Mouse (Mus musculus) forebrain, postnatal 0 days (tissue): ENCODE results near the gene Top3a. TPM values are rescaled to one million over a fixed set of nuclear protein-coding genes. Genes with fewer than 3 reads are reported as not detected.

ENCODE experiments used
- ATAC-seq: fragments of 200-750 bp; cut with Nextera tagmentation; 2 replicates; pipeline ENCODE4 v1.8.0; 2017; ENCODE audit warnings: mild to moderate bottlenecking, moderate library complexity
- DNase-seq: peaks from one replicate; pipeline ENCODE4 v3.0.0-alpha.2; 2015
- H3K27ac ChIP-seq: fragments of 300-500 bp; sonication (generic); 2 replicates; pipeline ENCODE4 v1.5.1; 2014; ENCODE audit warnings: low read depth, mild to moderate bottlenecking, antibody characterized with exemption, low read length, moderate library complexity, mixed read lengths
- H3K27me3 ChIP-seq: fragments of 300-500 bp; sonication (generic); 2 replicates; pipeline ENCODE4 v1.6.1; 2014; ENCODE audit warnings: mild to moderate bottlenecking, low read length, mixed read lengths; ENCODE audit not compliant: insufficient read depth
- H3K36me3 ChIP-seq: fragments of 300-500 bp; sonication (generic); 2 replicates; pipeline ENCODE4 v1.6.1; 2014; ENCODE audit warnings: mild to moderate bottlenecking, moderate library complexity; ENCODE audit not compliant: insufficient read depth
- H3K4me1 ChIP-seq: fragments of 300-500 bp; sonication (generic); 2 replicates; pipeline ENCODE4 v1.6.1; 2014; ENCODE audit warnings: antibody characterized with exemption; ENCODE audit not compliant: insufficient read depth
- H3K4me2 ChIP-seq: fragments of 300-500 bp; sonication (generic); 2 replicates; pipeline ENCODE4 v1.6.1; 2014; ENCODE audit warnings: low read depth, mild to moderate bottlenecking, moderate library complexity
- H3K4me3 ChIP-seq: fragments of 300-500 bp; sonication (generic); 2 replicates; pipeline ENCODE4 v1.5.1; 2014; ENCODE audit warnings: low read depth, low read length, mixed read lengths
- H3K9ac ChIP-seq: fragments of 300-500 bp; sonication (generic); 2 replicates; pipeline ENCODE4 v1.6.1; 2014; ENCODE audit warnings: mild to moderate bottlenecking
- H3K9me3 ChIP-seq: fragments of 300-500 bp; sonication (generic); 2 replicates; pipeline ENCODE4 v1.6.1; 2016; ENCODE audit warnings: low read length
- CTCF ChIP-seq: sonication (generic); IDR thresholded peaks from 2 replicates; pipeline ENCODE4 v1.5.1; 2016; ENCODE audit warnings: antibody characterized with exemption, control low read depth, low read depth
- WGBS: fragments of 180-500 bp; shearing (Covaris S2); extraction: QIAGEN DNeasy Blood & Tissue Kit; methylation state at CpG from one replicate; pipeline ENCODE4 v1.1.7; 2014; 5-methylcytosine and 5-hydroxymethylcytosine counted together
- microRNA-seq, 2 experiments: library from miRNA; unstranded; fragments of <30 nt; microRNA quantifications; one replicate each; pipeline ENCODE4; 2016
- polyA plus RNA-seq: library from polyadenylated mRNA; unstranded; fragments of >200 nt; fragmentation: Nextera tagmentation; extraction: Ambion mirVana; gene quantifications from 2 replicates; pipeline ENCODE4 v1.2.1, GENCODE M21; 2015
- total RNA-seq: library from RNA; depleted of rRNA; stranded (reverse); fragments of >200 nt; gene quantifications from 2 replicates; pipeline ENCODE4 v1.2.3, GENCODE M21; 2014; rRNA removed

Top3a gene
- total and polyA plus RNA-seq, 2 experiments from 2014 or later, result 3.9 to 11.5 TPM

GRCm38 (mm10) chr11:60700320-60701185 lies 76.6 kb downstream of the Top3a start:
- Histone ChIP-seq H3K9ac (peak overlapping the region; percentile 78), H3K27me3 (no peaks in the 10 kb centered on the region), H3K27ac (0 out of 2 replicates have a peak overlapping the region, but pooled peaks have one; percentile 81), H3K36me3 (peaks cover 13% of the 10 kb centered on the region; the same call in 1 of the 2 replicates), H3K9me3 (no peaks in the 10 kb centered on the region), H3K4me3 (peak overlapping the region; percentile 90), H3K4me1 (peaks cover 18% of the 10 kb centered on the region), H3K4me2 (peak overlapping the region; percentile 86)
- DNase-seq, result no peak
- WGBS, result 20% methylated on average over 12 of the region's 12 CpGs
- TF ChIP-seq CTCF, result 0 out of 2 replicates have a peak, but pooled peaks have one; percentile 8
- no peak for ATAC-seq

GRCm38 (mm10) chr11:60699524-60700075 lies 77.6 kb downstream of the Top3a start, which contains the start of gene Llgl1:
Llgl1 (plus strand) TSS chr11:60699723.
- Histone ChIP-seq H3K9ac (peak within 1 kb of the TSS; percentile 78), H3K9me3 (no peaks in the 10 kb centered on the region), H3K4me2 (peak within 1 kb of the TSS; percentile 86), H3K36me3 (peaks cover 5% of the 10 kb centered on the region; the same call in 1 of the 2 replicates), H3K4me3 (peak within 1 kb of the TSS; percentile 90), H3K27me3 (no peaks in the 10 kb centered on the region), H3K4me1 (peaks cover 18% of the 10 kb centered on the region), H3K27ac (peak within 1 kb of the TSS; percentile 81)
- WGBS, result under 1% methylated on average over 70 of the region's 73 CpGs
- TF ChIP-seq CTCF, result no peak
- peak; percentile 97 for DNase-seq
- ATAC-seq, result peak; percentile 94

- Histone ChIP-seq H3K27ac (peak overlapping the region; percentile 81), H3K9ac (peak overlapping the region; percentile 78), H3K4me3 (peak overlapping the region; percentile 90), H3K36me3 (no peaks in the 10 kb centered on the region), H3K4me2 (peak overlapping the region; percentile 86), H3K4me1 (peaks cover 18% of the 10 kb centered on the region), H3K9me3 (no peaks in the 10 kb centered on the region), H3K27me3 (no peaks in the 10 kb centered on the region)
- TF ChIP-seq CTCF, result no peak
- DNase-seq (peak; percentile 56), ATAC-seq (peak; percentile 19)
- WGBS, result 2% methylated on average over 22 of the region's 22 CpGs
Measured at GRCm38 (mm10) chr11:60698806-60699523, 78.2 kb downstream of the Top3a start.

- no peak for ATAC-seq
- H3K36me3 ChIP-seq, result no peaks in the 10 kb centered on the region
- no peak overlapping the region for H3K27ac ChIP-seq
- no peak overlapping the region for H3K4me2 ChIP-seq
- peak; percentile 48 for TF ChIP-seq CTCF
- H3K4me3 ChIP-seq, result no peak overlapping the region
- DNase-seq, result peak; percentile 30
- WGBS, result 69% methylated on average over 2 of the region's 2 CpGs
- peaks cover 18% of the 10 kb centered on the region for H3K4me1 ChIP-seq
- H3K9me3 ChIP-seq, result no peaks in the 10 kb centered on the region
- no peaks in the 10 kb centered on the region for H3K27me3 ChIP-seq
- no peak overlapping the region for H3K9ac ChIP-seq
Measured at GRCm38 (mm10) chr11:60697561-60697960, 79.6 kb downstream of the Top3a start.

- H3K27ac ChIP-seq, result no peak overlapping the region
- H3K36me3 ChIP-seq, result no peaks in the 10 kb centered on the region
- no peak for ATAC-seq
- H3K27me3 ChIP-seq, result no peaks in the 10 kb centered on the region
- WGBS, result 92% methylated on average over 1 of the region's 1 CpGs
- DNase-seq, result no peak
- H3K4me3 ChIP-seq, result no peak overlapping the region
- H3K4me1 ChIP-seq, result peaks cover 17% of the 10 kb centered on the region
- H3K9me3 ChIP-seq, result no peaks in the 10 kb centered on the region
- no peak overlapping the region for H3K9ac ChIP-seq
- no peak overlapping the region for H3K4me2 ChIP-seq
- TF ChIP-seq CTCF, result no peak
Measured at GRCm38 (mm10) chr11:60696165-60696564, 81.0 kb downstream of the Top3a start.

Small RNAs within 50 kb of the gene (microRNA-seq; reads per million reads assigned to microRNA genes)
- 0.98 to 2.3 reads per million in 2 experiments for gene Mir5100

Other genes with a start within 250 kb of the Top3a start
- gene Alkbh5, start 241.0 kb downstream of the Top3a start, total RNA-seq, result 28.3 and 32.8 TPM in 2 replicates
- gene Alkbh5, start 241.0 kb downstream of the Top3a start, polyA plus RNA-seq, result 14.2 and 21.8 TPM in 2 replicates
- gene Llgl1, start 77.6 kb downstream of the Top3a start, total RNA-seq, result 27.8 and 32.2 TPM in 2 replicates
- gene Llgl1, start 77.6 kb downstream of the Top3a start, polyA plus RNA-seq, result 25.3 and 30.1 TPM in 2 replicates
- gene Flii, start 50.1 kb downstream of the Top3a start, total RNA-seq, result 80.7 and 104 TPM in 2 replicates
- 31.7 and 37.4 TPM in 2 replicates for gene Flii, start 50.1 kb downstream of the Top3a start, polyA plus RNA-seq
- gene Mief2, start 49.0 kb downstream of the Top3a start, total RNA-seq, result 35.7 and 40.4 TPM in 2 replicates
- gene Mief2, start 49.0 kb downstream of the Top3a start, polyA plus RNA-seq, result 25.4 and 26.5 TPM in 2 replicates
- gene Smcr8, start 159 bp upstream of the Top3a start, total RNA-seq, result 11.4 and 15.4 TPM in 2 replicates
- gene Smcr8, start 159 bp upstream of the Top3a start, polyA plus RNA-seq, result 2.6 and 3.2 TPM in 2 replicates
- 6.0 and 6.4 TPM in 2 replicates for gene Shmt1, start 34.4 kb upstream of the Top3a start, total RNA-seq
- 7.5 and 7.7 TPM in 2 replicates for gene Shmt1, start 34.4 kb upstream of the Top3a start, polyA plus RNA-seq
- 29.1 and 38.2 TPM in 2 replicates for gene Dhrs7b, start 53.3 kb upstream of the Top3a start, total RNA-seq
- gene Dhrs7b, start 53.3 kb upstream of the Top3a start, polyA plus RNA-seq, result 30.9 and 34.6 TPM in 2 replicates
- gene Tmem11, start 101.9 kb upstream of the Top3a start, total RNA-seq, result 45.1 and 48.7 TPM in 2 replicates
- 57.2 and 58.5 TPM in 2 replicates for gene Tmem11, start 101.9 kb upstream of the Top3a start, polyA plus RNA-seq
- gene Natd1, start 137.4 kb upstream of the Top3a start, total RNA-seq, result 19.2 and 29.7 TPM in 2 replicates
- 17.2 and 18.1 TPM in 2 replicates for gene Natd1, start 137.4 kb upstream of the Top3a start, polyA plus RNA-seq
- gene Map2k3, start 154.7 kb upstream of the Top3a start, total RNA-seq, result 10.6 and 14.8 TPM in 2 replicates
- 17.6 and 20.5 TPM in 2 replicates for gene Map2k3, start 154.7 kb upstream of the Top3a start, polyA plus RNA-seq
- gene Kcnj12, start 245.2 kb upstream of the Top3a start, total RNA-seq, result 7.3 and 8.8 TPM in 2 replicates
- gene Kcnj12, start 245.2 kb upstream of the Top3a start, polyA plus RNA-seq, result 1.7 and 3.1 TPM in 2 replicates